Mouse (Mus musculus): ENCODE results near the gene Glrb. TPM values are rescaled to one million over a fixed set of nuclear protein-coding genes. Genes with fewer than 3 reads are reported as not detected.

Glrb gene
- total and polyA plus RNA-seq, 3 experiments, result not detected

DNA sequence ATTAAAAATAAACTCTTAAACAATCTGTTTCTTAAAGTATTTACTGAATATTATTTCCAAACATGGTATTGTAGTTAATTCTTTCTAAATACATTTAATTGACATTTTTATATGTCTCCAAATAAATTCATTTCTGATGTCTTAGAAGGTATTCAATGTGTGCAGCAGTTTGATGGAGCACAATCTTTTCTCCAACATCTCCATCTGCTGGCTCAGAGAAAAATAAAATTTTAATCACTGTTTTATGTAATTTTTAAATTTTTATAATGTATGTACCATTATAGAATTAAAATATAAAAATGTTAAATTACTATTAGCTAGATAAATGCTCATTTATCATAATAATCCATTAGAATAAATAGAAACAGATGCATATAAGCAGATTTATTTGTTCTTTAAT is 116.7 kb downstream of the Glrb start:
- no peak for TF ChIP-seq SIN3A (IDR thresholded peaks at IDR 0.05; ENCODE audit: low read length)
- Histone ChIP-seq H3K9ac (ENCODE audit: control insufficient read depth, low read depth, low read length, poor library complexity, severe bottlenecking) (no peak overlapping the region), H3K79me2 (ENCODE audit: control insufficient read depth, insufficient read depth, low read length, poor library complexity) (no peaks in the 10 kb centered on the region), H3K9me3 (replicated peaks; ENCODE audit: insufficient read depth, low read length) (no peaks in the 10 kb centered on the region), H3K36me3 (ENCODE audit: control insufficient read depth in 1 of 2, insufficient read depth in 2 of 2, low read length in 2 of 2) (no peaks in the 10 kb centered on the region), H3K27ac (ENCODE audit: control insufficient read depth, low read depth, low read length) (no peak overlapping the region), H3K4me1 (ENCODE audit: control insufficient read depth in 1 of 2, insufficient read depth in 2 of 2, low read length in 2 of 2) (no peaks in the 10 kb centered on the region), H3K27me3 (ENCODE audit: control insufficient read depth in 1 of 2, insufficient read depth in 2 of 2, low read length in 2 of 2) (no peaks in the 10 kb centered on the region), H3K4me3 (ENCODE audit: control insufficient read depth in 1 of 2, insufficient read depth in 1 of 2, low read depth in 2 of 2, low read length in 2 of 2) (no peak overlapping the region)
- no peak for DNase-seq (ENCODE audit: low read depth, low spot score)

DNA sequence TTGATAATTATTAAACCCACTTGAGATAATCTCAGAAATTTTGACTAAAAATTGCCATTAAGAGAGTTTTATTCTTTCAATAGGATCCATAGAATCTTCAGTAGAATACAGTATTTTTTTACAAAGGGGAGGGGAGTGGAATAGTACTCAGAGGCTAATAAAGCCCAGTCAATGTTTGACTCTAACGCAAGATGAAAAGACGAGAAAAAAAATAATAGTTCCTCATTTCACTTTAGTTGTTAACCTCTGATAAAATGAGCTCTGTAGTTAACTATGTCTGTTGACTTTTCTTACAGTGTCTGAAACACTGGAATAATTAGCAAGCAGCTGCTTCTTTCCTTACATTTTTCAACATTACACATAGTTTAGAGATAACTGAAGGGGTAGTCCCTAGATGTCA is 118.2 kb downstream of the Glrb start:
- Histone ChIP-seq H3K9me3 (replicated peaks; ENCODE audit: insufficient read depth, low read length) (no peaks in the 10 kb centered on the region), H3K4me1 (ENCODE audit: control insufficient read depth in 1 of 2, insufficient read depth in 2 of 2, low read length in 2 of 2) (no peaks in the 10 kb centered on the region), H3K36me3 (ENCODE audit: control insufficient read depth in 1 of 2, insufficient read depth in 2 of 2, low read length in 2 of 2) (no peaks in the 10 kb centered on the region), H3K27ac (ENCODE audit: control insufficient read depth, low read depth, low read length) (no peak overlapping the region), H3K27me3 (ENCODE audit: control insufficient read depth in 1 of 2, insufficient read depth in 2 of 2, low read length in 2 of 2) (no peaks in the 10 kb centered on the region), H3K9ac (ENCODE audit: control insufficient read depth, low read depth, low read length, poor library complexity, severe bottlenecking) (no peak overlapping the region), H3K79me2 (ENCODE audit: control insufficient read depth, insufficient read depth, low read length, poor library complexity) (no peaks in the 10 kb centered on the region), H3K4me3 (ENCODE audit: control insufficient read depth in 1 of 2, insufficient read depth in 1 of 2, low read depth in 2 of 2, low read length in 2 of 2) (no peak overlapping the region)
- DNase-seq (ENCODE audit: low read depth, low spot score), result no peak
- TF ChIP-seq RAD21 (IDR thresholded peaks at IDR 0.05; ENCODE audit: low read depth, low read length) (no peak), MAFK (IDR thresholded peaks at IDR 0.05; ENCODE audit: borderline replicate concordance, low read depth, low read length) (no peak)

Other genes with a start within 250 kb of the Glrb start
- not detected in 2 replicates for gene Gria2, start 110.8 kb downstream of the Glrb start, total RNA-seq (2012; rRNA removed)
- gene Gria2, start 110.8 kb downstream of the Glrb start, polyA plus RNA-seq (2012; ENCODE audit: insufficient read depth in 1 of 2, insufficient read length in 2 of 2, low read depth in 1 of 2, low replicate concordance in 2 of 2, missing spikeins in 1 of 2), result not detected
- gene Pdgfc, start 122.8 kb upstream of the Glrb start, total RNA-seq (2012; rRNA removed), result not detected in 2 replicates
- gene Pdgfc, start 122.8 kb upstream of the Glrb start, polyA plus RNA-seq (2012; ENCODE audit: insufficient read depth in 1 of 2, insufficient read length in 2 of 2, low read depth in 1 of 2, low replicate concordance in 2 of 2, missing spikeins in 1 of 2), result not detected